Mouse (Mus musculus): ENCODE data around the gene Fancc. TPM values are rescaled to one million over a fixed set of nuclear protein-coding genes. Genes with fewer than 3 reads are reported as not detected.

Fancc gene
- polyA plus RNA-seq, 1 experiment = 14.7 TPM

GRCm38 (mm10) chr13:63273859-63274258, 223.2 kb downstream of the Fancc start:
- no peak for DNase-seq
- H3K4me3 ChIP-seq (ENCODE audit: control insufficient read depth, insufficient read depth, low read length) = no peak overlapping the region
- no peaks in the 10 kb centered on the region for H3K36me3 ChIP-seq (ENCODE audit: control insufficient read depth, insufficient read depth, low read length)
- 83% methylated on average over 2 of the region's 2 CpGs for WGBS
- TF ChIP-seq CTCF (IDR thresholded peaks at IDR 0.05; ENCODE audit: borderline replicate concordance, control insufficient read depth, extremely low read depth, insufficient read depth, low read length, poor library complexity) = no peak
- no peak for TF ChIP-seq POLR2A (IDR thresholded peaks at IDR 0.05; ENCODE audit: control insufficient read depth, extremely low read depth, insufficient read depth, low read length, poor library complexity)
- H3K27ac ChIP-seq (ENCODE audit: control insufficient read depth, insufficient read depth, low read length) = no peak overlapping the region; the same call in 1 of the 2 replicates
- H3K27me3 ChIP-seq (ENCODE audit: control insufficient read depth, insufficient read depth, low read length) = no peaks in the 10 kb centered on the region
- H3K4me1 ChIP-seq (replicated peaks; ENCODE audit: control insufficient read depth, insufficient read depth, low read length) = peaks cover 19% of the 10 kb centered on the region

- H3K4me3 ChIP-seq (ENCODE audit: control insufficient read depth, insufficient read depth, low read length) = no peak overlapping the region
- TF ChIP-seq POLR2A (IDR thresholded peaks at IDR 0.05; ENCODE audit: control insufficient read depth, extremely low read depth, insufficient read depth, low read length, poor library complexity) = no peak
- no peak for TF ChIP-seq CTCF (IDR thresholded peaks at IDR 0.05; ENCODE audit: borderline replicate concordance, control insufficient read depth, extremely low read depth, insufficient read depth, low read length, poor library complexity)
- DNase-seq = no peak
Observed at GRCm38 (mm10) chr13:63272602-63273229, 224.4 kb downstream of the Fancc start.

GRCm38 (mm10) chr13:63272017-63272601, 225.0 kb downstream of the Fancc start:
- H3K4me1 ChIP-seq (replicated peaks; ENCODE audit: control insufficient read depth, insufficient read depth, low read length) = peaks cover 12% of the 10 kb centered on the region
- H3K27ac ChIP-seq (ENCODE audit: control insufficient read depth, insufficient read depth, low read length) = no peak overlapping the region
- DNase-seq = no peak
- no peaks in the 10 kb centered on the region for H3K36me3 ChIP-seq (ENCODE audit: control insufficient read depth, insufficient read depth, low read length)
- WGBS = 88% methylated on average over 16 of the region's 16 CpGs
- no peak for TF ChIP-seq POLR2A (IDR thresholded peaks at IDR 0.05; ENCODE audit: control insufficient read depth, extremely low read depth, insufficient read depth, low read length, poor library complexity)
- no peak for TF ChIP-seq CTCF (IDR thresholded peaks at IDR 0.05; ENCODE audit: borderline replicate concordance, control insufficient read depth, extremely low read depth, insufficient read depth, low read length, poor library complexity)
- H3K27me3 ChIP-seq (ENCODE audit: control insufficient read depth, insufficient read depth, low read length) = no peaks in the 10 kb centered on the region
- no peak overlapping the region for H3K4me3 ChIP-seq (ENCODE audit: control insufficient read depth, insufficient read depth, low read length)

More at GRCm38 (mm10) chr13:63272602-63273229, 224.4 kb downstream of the Fancc start:
- no peaks in the 10 kb centered on the region for H3K27me3 ChIP-seq (ENCODE audit: control insufficient read depth, insufficient read depth, low read length)
- WGBS = 91% methylated on average over 27 of the region's 27 CpGs
- no peak overlapping the region for H3K27ac ChIP-seq (ENCODE audit: control insufficient read depth, insufficient read depth, low read length)
- peaks cover 14% of the 10 kb centered on the region for H3K4me1 ChIP-seq (replicated peaks; ENCODE audit: control insufficient read depth, insufficient read depth, low read length)
- H3K36me3 ChIP-seq (ENCODE audit: control insufficient read depth, insufficient read depth, low read length) = no peaks in the 10 kb centered on the region

GRCm38 (mm10) chr13:63270191-63270590, 226.9 kb downstream of the Fancc start:
- WGBS = 96% methylated on average over 5 of the region's 5 CpGs
- Histone ChIP-seq H3K4me1 (replicated peaks; ENCODE audit: control insufficient read depth, insufficient read depth, low read length) (peaks cover 7% of the 10 kb centered on the region; the same call in 1 of the 2 replicates), H3K4me3 (ENCODE audit: control insufficient read depth, insufficient read depth, low read length) (no peak overlapping the region), H3K27ac (ENCODE audit: control insufficient read depth, insufficient read depth, low read length) (no peak overlapping the region), H3K27me3 (ENCODE audit: control insufficient read depth, insufficient read depth, low read length) (no peaks in the 10 kb centered on the region), H3K36me3 (ENCODE audit: control insufficient read depth, insufficient read depth, low read length) (no peaks in the 10 kb centered on the region)
- no peak for DNase-seq
- no peak for TF ChIP-seq POLR2A (IDR thresholded peaks at IDR 0.05; ENCODE audit: control insufficient read depth, extremely low read depth, insufficient read depth, low read length, poor library complexity)
- TF ChIP-seq CTCF (IDR thresholded peaks at IDR 0.05; ENCODE audit: borderline replicate concordance, control insufficient read depth, extremely low read depth, insufficient read depth, low read length, poor library complexity) = no peak

GRCm38 (mm10) chr13:63268776-63269175, 228.3 kb downstream of the Fancc start:
- no peaks in the 10 kb centered on the region for H3K36me3 ChIP-seq (ENCODE audit: control insufficient read depth, insufficient read depth, low read length)
- H3K27me3 ChIP-seq (ENCODE audit: control insufficient read depth, insufficient read depth, low read length) = no peaks in the 10 kb centered on the region
- H3K4me3 ChIP-seq (ENCODE audit: control insufficient read depth, insufficient read depth, low read length) = no peak overlapping the region
- 93% methylated on average over 1 of the region's 1 CpGs for WGBS
- H3K4me1 ChIP-seq (replicated peaks; ENCODE audit: control insufficient read depth, insufficient read depth, low read length) = peaks cover 9% of the 10 kb centered on the region
- TF ChIP-seq POLR2A (IDR thresholded peaks at IDR 0.05; ENCODE audit: control insufficient read depth, extremely low read depth, insufficient read depth, low read length, poor library complexity) (no peak), CTCF (IDR thresholded peaks at IDR 0.05; ENCODE audit: borderline replicate concordance, control insufficient read depth, extremely low read depth, insufficient read depth, low read length, poor library complexity) (no peak)
- DNase-seq = no peak
- H3K27ac ChIP-seq (ENCODE audit: control insufficient read depth, insufficient read depth, low read length) = no peak overlapping the region

GRCm38 (mm10) chr13:63268371-63268770, 228.7 kb downstream of the Fancc start:
- peaks cover 13% of the 10 kb centered on the region for H3K4me1 ChIP-seq (replicated peaks; ENCODE audit: control insufficient read depth, insufficient read depth, low read length)
- no peak overlapping the region for H3K4me3 ChIP-seq (ENCODE audit: control insufficient read depth, insufficient read depth, low read length)
- H3K27ac ChIP-seq (ENCODE audit: control insufficient read depth, insufficient read depth, low read length) = no peak overlapping the region
- no peak for DNase-seq
- no peaks in the 10 kb centered on the region for H3K36me3 ChIP-seq (ENCODE audit: control insufficient read depth, insufficient read depth, low read length)
- WGBS = 97% methylated on average over 4 of the region's 4 CpGs
- no peaks in the 10 kb centered on the region for H3K27me3 ChIP-seq (ENCODE audit: control insufficient read depth, insufficient read depth, low read length)
- TF ChIP-seq CTCF (IDR thresholded peaks at IDR 0.05; ENCODE audit: borderline replicate concordance, control insufficient read depth, extremely low read depth, insufficient read depth, low read length, poor library complexity) (no peak), POLR2A (IDR thresholded peaks at IDR 0.05; ENCODE audit: control insufficient read depth, extremely low read depth, insufficient read depth, low read length, poor library complexity) (no peak)
